Mouse (Mus musculus) limb, embryonic 12.5 days (tissue): ENCODE results near the gene Gm13289. TPM values are rescaled to one million over a fixed set of nuclear protein-coding genes. Genes with fewer than 3 reads are reported as not detected.
"Not testable (repeated sequence)": the region's sequence is repeated elsewhere in the genome, so short reads cannot be mapped to it uniquely, and the experiment has no call there.

ENCODE experiments used
- ATAC-seq: fragments of 200-750 bp; cut with Nextera tagmentation; 2 replicates; pipeline ENCODE4 v1.8.0; 2017; ENCODE audit warnings: low read depth, moderate TSS enrichment; ENCODE audit not compliant: insufficient number of reproducible peaks, insufficient read depth, low FRiP score, low TSS enrichment
- H3K27ac ChIP-seq: fragments of 300-500 bp; sonication (generic); 2 replicates; pipeline ENCODE4 v1.5.1; 2016; ENCODE audit warnings: mild to moderate bottlenecking, moderate library complexity
- H3K27me3 ChIP-seq: fragments of 300-500 bp; sonication (generic); 2 replicates; pipeline ENCODE4 v1.6.1; 2016; ENCODE audit warnings: mild to moderate bottlenecking, moderate library complexity
- H3K36me3 ChIP-seq: fragments of 300-500 bp; sonication (generic); 2 replicates; pipeline ENCODE4 v1.6.1; 2016; ENCODE audit warnings: mild to moderate bottlenecking, moderate library complexity
- H3K4me1 ChIP-seq: fragments of 300-500 bp; sonication (generic); replicated peaks from 2 replicates; pipeline ENCODE4 v1.6.1; 2016
- H3K4me2 ChIP-seq: fragments of 300-500 bp; sonication (generic); 2 replicates; pipeline ENCODE4 v1.6.1; 2016; ENCODE audit warnings: mild to moderate bottlenecking, moderate library complexity
- H3K4me3 ChIP-seq: fragments of 300-500 bp; sonication (generic); replicated peaks from 2 replicates; pipeline ENCODE4 v1.5.1; 2016; ENCODE audit warnings: mild to moderate bottlenecking
- H3K9ac ChIP-seq: fragments of 300-500 bp; sonication (generic); replicated peaks from 2 replicates; pipeline ENCODE4 v1.6.1; 2016; ENCODE audit warnings: mild to moderate bottlenecking, moderate library complexity
- H3K9me3 ChIP-seq: fragments of 300-500 bp; sonication (generic); 2 replicates; pipeline ENCODE4 v1.6.1; 2016; ENCODE audit warnings: mild to moderate bottlenecking, moderate library complexity
- WGBS: fragments of 180-500 bp; shearing (Covaris S2); methylation state at CpG from one replicate; pipeline ENCODE4 v1.1.7; 2016; 5-methylcytosine and 5-hydroxymethylcytosine counted together
- polyA plus RNA-seq: library from polyadenylated mRNA; unstranded; fragments of >200 nt; fragmentation: Nextera tagmentation; extraction: Ambion mirVana; gene quantifications from 2 replicates; pipeline ENCODE4 v1.2.1, GENCODE M21; 2016

The Gm13289 gene
- polyA plus RNA-seq = not detected in 2 replicates

GRCm38 (mm10) chr4:88776622-88777021 is at the start of gene Gm13289:
Gm13289 (plus strand) TSS chr4:88776922.
- H3K9me3 ChIP-seq, H3K27me3 ChIP-seq, H3K4me2 ChIP-seq, H3K4me1 ChIP-seq, ATAC-seq, H3K9ac ChIP-seq, H3K36me3 ChIP-seq, H3K4me3 ChIP-seq, H3K27ac ChIP-seq: not testable (repeated sequence)
- WGBS = no CpG with 5 or more reads among the region's 29 CpGs

- 6% methylated on average over 1 of the region's 1 CpGs for WGBS
- H3K27ac ChIP-seq = no peak overlapping the region
- H3K4me1 ChIP-seq = no peaks in the 10 kb centered on the region
- H3K36me3 ChIP-seq = no peaks in the 10 kb centered on the region
- no peak overlapping the region for H3K4me2 ChIP-seq
- no peaks in the 10 kb centered on the region for H3K9me3 ChIP-seq
- no peak overlapping the region for H3K4me3 ChIP-seq
- no peak for ATAC-seq
- H3K9ac ChIP-seq = no peak overlapping the region
- 0 out of 2 replicates have a peak, but pooled peaks cover 3% of the 10 kb centered on the region for H3K27me3 ChIP-seq
Measured at GRCm38 (mm10) chr4:88727324-88727723, 49.4 kb upstream of the Gm13289 start.

GRCm38 (mm10) chr4:88738480-88738879 is 38.2 kb upstream of the Gm13289 start:
- Histone ChIP-seq H3K9me3 (no peaks in the 10 kb centered on the region), H3K9ac (no peak overlapping the region), H3K27ac (no peak overlapping the region), H3K27me3 (peaks cover 12% of the 10 kb centered on the region), H3K4me2 (no peak overlapping the region), H3K4me3 (no peak overlapping the region), H3K4me1 (no peaks in the 10 kb centered on the region), H3K36me3 (no peaks in the 10 kb centered on the region)
- ATAC-seq = no peak
- 0% methylated on average over 2 of the region's 2 CpGs for WGBS

GRCm38 (mm10) chr4:88739036-88739435 is 37.7 kb upstream of the Gm13289 start:
- 90% methylated on average over 6 of the region's 6 CpGs for WGBS

DNA sequence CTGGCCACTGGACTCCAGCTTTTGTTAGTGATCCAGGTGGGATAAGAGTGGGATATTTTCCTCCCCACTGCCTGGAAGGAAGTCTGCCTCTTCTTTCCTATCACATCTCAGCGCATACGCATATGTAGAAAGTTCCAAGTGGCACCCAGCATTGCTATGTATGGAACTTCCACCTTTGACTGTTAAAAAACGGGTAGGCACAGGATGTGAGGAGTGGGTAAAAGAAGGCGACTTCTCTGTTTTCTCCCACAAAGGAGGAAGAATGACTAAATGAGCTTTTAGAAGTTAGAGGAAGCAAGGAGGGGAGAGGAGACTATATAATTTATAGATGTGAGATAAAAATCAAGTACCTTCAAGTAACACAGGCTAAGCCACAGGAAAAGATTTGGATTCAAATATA is 35.3 kb upstream of the Gm13289 start:
- Histone ChIP-seq H3K27me3 (0 out of 2 replicates have a peak, but pooled peaks cover 6% of the 10 kb centered on the region), H3K9ac (no peak overlapping the region), H3K9me3 (no peaks in the 10 kb centered on the region), H3K27ac (no peak overlapping the region), H3K36me3 (no peaks in the 10 kb centered on the region), H3K4me3 (no peak overlapping the region), H3K4me2 (no peak overlapping the region), H3K4me1 (peaks cover 12% of the 10 kb centered on the region)
- no peak for ATAC-seq
- WGBS = 87% methylated on average over 4 of the region's 4 CpGs

More at GRCm38 (mm10) chr4:88739036-88739435, 37.7 kb upstream of the Gm13289 start:
- H3K4me3 ChIP-seq = no peak overlapping the region
- H3K4me2 ChIP-seq = no peak overlapping the region
- H3K4me1 ChIP-seq = no peaks in the 10 kb centered on the region
- H3K27me3 ChIP-seq = peaks cover 12% of the 10 kb centered on the region
- H3K9ac ChIP-seq = no peak overlapping the region
- no peaks in the 10 kb centered on the region for H3K9me3 ChIP-seq
- no peak overlapping the region for H3K27ac ChIP-seq
- ATAC-seq = no peak
- no peaks in the 10 kb centered on the region for H3K36me3 ChIP-seq

GRCm38 (mm10) chr4:88742771-88743371 is 33.9 kb upstream of the Gm13289 start:
- H3K4me2 ChIP-seq = no peak overlapping the region
- no peaks in the 10 kb centered on the region for H3K9me3 ChIP-seq
- H3K36me3 ChIP-seq = no peaks in the 10 kb centered on the region
- no peak overlapping the region for H3K4me3 ChIP-seq
- WGBS = 75% methylated on average over 7 of the region's 7 CpGs
- H3K9ac ChIP-seq = no peak overlapping the region; the same call in 1 of the 2 replicates
- peaks cover 15% of the 10 kb centered on the region for H3K4me1 ChIP-seq
- no peak for ATAC-seq
- H3K27me3 ChIP-seq = peaks cover 4% of the 10 kb centered on the region; the same call in 1 of the 2 replicates
- H3K27ac ChIP-seq = no peak overlapping the region

DNA sequence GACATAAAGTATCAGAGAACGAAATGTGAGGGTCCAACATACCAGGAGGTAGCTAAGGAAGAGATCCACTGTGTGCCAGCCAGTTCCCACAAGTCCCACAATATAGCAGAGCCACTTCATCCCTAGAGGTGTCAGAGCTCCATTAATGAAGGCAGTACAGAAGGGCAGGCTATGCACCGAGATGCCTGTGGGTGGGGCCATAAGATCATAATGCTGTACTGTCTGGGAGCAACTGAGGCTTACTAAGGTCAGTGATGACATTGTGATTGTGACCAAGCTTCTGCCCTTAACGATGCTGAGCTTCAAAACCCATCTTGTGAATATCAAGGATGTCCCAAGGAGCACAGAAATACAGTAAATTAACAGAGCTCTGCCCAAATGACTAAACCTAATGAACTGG is 32.5 kb upstream of the Gm13289 start:
- no peak overlapping the region for H3K27ac ChIP-seq
- no peaks in the 10 kb centered on the region for H3K9me3 ChIP-seq
- H3K4me2 ChIP-seq = no peak overlapping the region
- peaks cover 7% of the 10 kb centered on the region for H3K27me3 ChIP-seq
- H3K36me3 ChIP-seq = no peaks in the 10 kb centered on the region
- WGBS = 70% methylated on average over 3 of the region's 3 CpGs
- H3K4me1 ChIP-seq = peaks cover 17% of the 10 kb centered on the region
- no peak overlapping the region for H3K9ac ChIP-seq
- no peak for ATAC-seq
- no peak overlapping the region for H3K4me3 ChIP-seq

- Histone ChIP-seq H3K4me3 (no peak overlapping the region), H3K9ac (no peak overlapping the region), H3K27me3 (peaks cover 5% of the 10 kb centered on the region), H3K4me2 (no peak overlapping the region), H3K36me3 (no peaks in the 10 kb centered on the region), H3K9me3 (no peaks in the 10 kb centered on the region), H3K4me1 (peaks cover 17% of the 10 kb centered on the region), H3K27ac (no peak overlapping the region)
- no peak for ATAC-seq
- 25% methylated on average over 6 of the region's 6 CpGs for WGBS
Measured at GRCm38 (mm10) chr4:88749926-88750325, 26.8 kb upstream of the Gm13289 start.

DNA sequence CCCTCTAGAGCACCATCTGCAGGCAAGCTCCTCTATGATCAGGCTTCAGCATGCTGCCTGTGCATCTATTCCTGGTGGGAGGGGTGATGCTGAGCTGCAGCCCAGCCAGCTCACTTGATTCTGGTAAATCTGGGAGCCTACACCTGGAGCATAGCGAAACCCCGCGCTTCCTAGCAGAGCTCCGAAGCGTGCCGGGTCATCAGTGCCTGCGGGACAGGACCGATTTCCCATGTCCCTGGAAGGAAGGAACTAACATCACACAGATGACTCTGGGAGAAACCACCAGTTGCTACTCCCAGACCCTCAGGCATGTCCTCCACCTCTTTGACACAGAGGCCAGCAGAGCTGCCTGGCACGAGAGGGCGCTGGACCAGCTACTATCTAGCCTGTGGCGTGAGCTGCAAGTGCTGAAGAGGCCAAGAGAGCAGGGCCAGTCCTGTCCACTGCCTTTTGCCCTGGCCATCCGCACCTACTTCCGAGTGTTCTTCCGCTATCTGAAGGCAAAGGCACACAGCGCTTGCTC is 21.8 kb upstream of the Gm13289 start, which contains the start of gene Gm13271:
Gm13271 (plus strand) TSS at position 51 of the 523 bp plus-strand sequence.
- H3K36me3 ChIP-seq, H3K4me2 ChIP-seq, H3K4me3 ChIP-seq, ATAC-seq, H3K4me1 ChIP-seq, H3K27ac ChIP-seq, H3K9ac ChIP-seq, H3K9me3 ChIP-seq, H3K27me3 ChIP-seq: not testable (repeated sequence)
- 79% methylated on average over 15 of the region's 15 CpGs for WGBS

GRCm38 (mm10) chr4:88756581-88757513 is 19.9 kb upstream of the Gm13289 start:
- H3K27me3 ChIP-seq, H3K36me3 ChIP-seq, ATAC-seq, H3K9me3 ChIP-seq, H3K4me1 ChIP-seq: not testable (repeated sequence)
- H3K4me2 ChIP-seq = peak overlapping the region; percentile 70
- H3K27ac ChIP-seq = peak overlapping the region; percentile 96
- peak overlapping the region; percentile 59 for H3K9ac ChIP-seq
- 11% methylated on average over 29 of the region's 31 CpGs for WGBS
- H3K4me3 ChIP-seq = peak overlapping the region; percentile 52

DNA sequence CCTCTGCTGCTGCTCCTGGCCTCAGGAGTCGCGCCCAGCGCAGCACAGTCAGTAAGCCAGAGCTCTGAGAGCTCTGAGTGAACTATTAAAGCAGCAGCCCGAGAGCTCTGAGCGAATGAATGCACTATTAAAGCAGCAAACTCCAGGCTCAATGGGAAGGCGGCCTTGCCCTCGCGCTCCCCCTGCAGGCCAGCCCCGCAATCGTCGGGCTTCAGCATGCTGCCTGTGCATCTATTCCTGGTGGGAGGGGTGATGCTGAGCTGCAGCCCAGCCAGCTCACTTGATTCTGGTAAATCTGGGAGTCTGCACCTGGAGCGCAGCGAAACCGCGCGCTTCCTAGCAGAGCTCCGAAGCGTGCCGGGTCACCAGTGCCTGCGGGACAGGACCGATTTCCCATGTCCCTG is 19.1 kb upstream of the Gm13289 start:
- not testable (repeated sequence) for H3K9me3 ChIP-seq, H3K4me1 ChIP-seq, H3K36me3 ChIP-seq, H3K27me3 ChIP-seq
- ATAC-seq = peak; percentile 100
- Histone ChIP-seq H3K27ac (peak overlapping the region; percentile 96), H3K4me3 (peak overlapping the region; percentile 52), H3K4me2 (peak overlapping the region; percentile 70), H3K9ac (peak overlapping the region; percentile 59; the same call in 1 of the 2 replicates)
- WGBS = under 1% methylated on average over 21 of the region's 21 CpGs
